In genomic region chr2:124612727-124613510, GRCm38 (mm10) we compare ENCODE assay signal across 8 mouse cellular contexts.
DNase-seq lines count a peak whose midpoint lies in the region; ATAC-seq and TF ChIP-seq lines count a peak whose summit lies in the region.

No protein-coding gene starts in this region.

- no peaks in the 10 kb centered on the region for H3K9me3 ChIP-seq in megakaryocyte, embryonic 14.5 days
- no peaks in the 10 kb centered on the region for H3K9me3 ChIP-seq in liver, postnatal 0 days (ENCODE audit: low read length)

- H3K27me3 ChIP-seq in megakaryocyte, embryonic 14.5 days (replicated peaks), result peaks cover 16% of the 10 kb centered on the region
- peaks cover 17% of the 10 kb centered on the region for H3K27me3 ChIP-seq in liver, postnatal 0 days (ENCODE audit: insufficient read depth, low read length)

- H3K36me3 ChIP-seq in megakaryocyte, embryonic 14.5 days (replicated peaks; ENCODE audit: low read length), result peaks cover 18% of the 10 kb centered on the region
- H3K36me3 ChIP-seq in liver, postnatal 0 days (replicated peaks; ENCODE audit: insufficient read depth, low read length), result no peaks in the 10 kb centered on the region

- H3K4me2 ChIP-seq in liver, postnatal 0 days (ENCODE audit: low read depth, low read length), result peak overlapping the region; percentile 86

- no peak overlapping the region for H3K27ac ChIP-seq in liver, postnatal 0 days (ENCODE audit: low read depth)

- WGBS in liver, postnatal 0 days (ENCODE audit: insufficient replicate concordance), result 65% methylated on average over 10 of the region's 10 CpGs

- TF ChIP-seq EP300 in liver, postnatal 0 days (IDR thresholded peaks at IDR 0.05; ENCODE audit: low read depth), result no peak

- peaks cover 83% of the 10 kb centered on the region for H3K4me1 ChIP-seq in megakaryocyte, embryonic 14.5 days
- H3K4me1 ChIP-seq in liver, postnatal 0 days (ENCODE audit: insufficient read depth), result peaks cover 4% of the 10 kb centered on the region

- TF ChIP-seq CTCF in liver, postnatal 0 days (IDR thresholded peaks at IDR 0.05; ENCODE audit: low read depth), result no peak

- peak; percentile 7 for DNase-seq in embryo, embryonic 11 days
- no peak for DNase-seq in embryo, embryonic 10.5 days (ENCODE audit: low spot score)
- no peak for DNase-seq in liver, postnatal 0 days
- no peak for DNase-seq in frontal cortex, postnatal 14 days (ENCODE audit: low spot score in 2 of 2)
- DNase-seq in retina, embryonic 14.5 days (ENCODE audit: low spot score), result no peak
- DNase-seq in urinary bladder, postnatal 4 days (ENCODE audit: low spot score in 2 of 2), result no peak

- H3K4me3 ChIP-seq in megakaryocyte, embryonic 14.5 days (replicated peaks), result peak overlapping the region; percentile 97
- peak overlapping the region; percentile 60 for H3K4me3 ChIP-seq in liver, postnatal 0 days (ENCODE audit: low read depth, low read length)

- no peak for ATAC-seq in megakaryocyte, adult 5-6 weeks (ENCODE audit: poor library complexity, severe bottlenecking)
- ATAC-seq in liver, postnatal 0 days, result no peak

- H3K9ac ChIP-seq in liver, postnatal 0 days (replicated peaks), result 0 out of 2 replicates have a peak overlapping the region, but pooled peaks have one; percentile 11
